Mouse (Mus musculus) lung, adult 2 months (tissue): Measurements from ENCODE around the gene Hoxb8.

Source experiments
- CTCF ChIP-seq: fragments of 200-500 bp; IDR thresholded peaks from 2 replicates; pipeline ENCODE4 v1.5.1; 2011; ENCODE audit warnings: mild to moderate bottlenecking, low read length, control low read depth; ENCODE audit not compliant: insufficient read depth
- POLR2A ChIP-seq: fragments of 200-500 bp; IDR thresholded peaks from 2 replicates; pipeline ENCODE4 v1.6.1; 2011; ENCODE audit warnings: low read depth, mild to moderate bottlenecking, control low read depth, low read length, borderline replicate concordance; ENCODE audit errors: extremely low read depth

DNA sequence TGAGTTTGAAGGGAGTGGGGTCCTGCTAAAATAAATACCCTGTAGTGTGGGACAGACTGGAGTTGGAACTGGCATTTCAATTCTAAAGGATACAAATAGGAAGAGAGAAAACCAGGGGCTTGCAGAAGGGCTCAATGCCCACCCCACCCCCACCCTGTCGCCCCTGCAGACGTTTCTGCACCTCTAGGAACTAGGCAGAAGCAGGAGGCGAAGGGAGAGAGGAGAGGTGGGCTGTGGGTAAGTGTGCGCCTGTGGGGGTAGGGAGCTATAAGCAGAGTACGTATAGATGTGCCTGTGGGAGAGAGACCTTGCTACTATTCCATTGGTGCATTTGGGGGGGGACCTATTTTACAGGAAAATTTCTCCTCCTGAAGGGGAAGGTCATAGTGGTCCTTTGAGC is 46.0 kb downstream of the Hoxb8 start:
- TF ChIP-seq CTCF, result no peak
- TF ChIP-seq POLR2A, result no peak
